Mouse (Mus musculus): Measurements from ENCODE around the gene Ccr2. TPM values are rescaled to one million over a fixed set of nuclear protein-coding genes. Genes with fewer than 3 reads are reported as not detected.
"Not testable (repeated sequence)": the region's sequence is repeated elsewhere in the genome, so short reads cannot be mapped to it uniquely, and the experiment has no call there.

The Ccr2 gene
- polyA plus RNA-seq, 1 experiment from 2014 or later = 4.2 TPM

- not testable (repeated sequence) for ATAC-seq; H3K9ac ChIP-seq (ENCODE audit: low read depth, low read length); H3K4me3 ChIP-seq (ENCODE audit: low read length); H3K9me3 ChIP-seq (ENCODE audit: control insufficient read depth, low read length); H3K4me2 ChIP-seq (ENCODE audit: low read depth, low read length); H3K4me1 ChIP-seq (ENCODE audit: control insufficient read depth, insufficient read depth, low read length); H3K27ac ChIP-seq (ENCODE audit: low read length); H3K27me3 ChIP-seq (replicated peaks; ENCODE audit: control insufficient read depth, insufficient read depth, low read length); H3K36me3 ChIP-seq (ENCODE audit: control insufficient read depth, insufficient read depth, low read length)
- WGBS = 92% methylated on average over 1 of the region's 1 CpGs
These were observed 33.2 kb downstream of the Ccr2 start for GRCm38 (mm10) chr9:124134919-124135318.

GRCm38 (mm10) chr9:124137619-124138018 lies 35.9 kb downstream of the Ccr2 start:
- H3K27me3 ChIP-seq (replicated peaks; ENCODE audit: control insufficient read depth, insufficient read depth, low read length) = no peaks in the 10 kb centered on the region
- H3K4me2 ChIP-seq (ENCODE audit: low read depth, low read length) = no peak overlapping the region
- no peaks in the 10 kb centered on the region for H3K9me3 ChIP-seq (ENCODE audit: control insufficient read depth, low read length)
- no peaks in the 10 kb centered on the region for H3K36me3 ChIP-seq (ENCODE audit: control insufficient read depth, insufficient read depth, low read length)
- no peak overlapping the region for H3K4me3 ChIP-seq (ENCODE audit: low read length)
- no peak for ATAC-seq
- no peaks in the 10 kb centered on the region for H3K4me1 ChIP-seq (ENCODE audit: control insufficient read depth, insufficient read depth, low read length)
- no peak overlapping the region for H3K27ac ChIP-seq (ENCODE audit: low read length)
- 68% methylated on average over 11 of the region's 11 CpGs for WGBS
- no peak overlapping the region for H3K9ac ChIP-seq (ENCODE audit: low read depth, low read length)

- no peaks in the 10 kb centered on the region for H3K27me3 ChIP-seq (replicated peaks; ENCODE audit: control insufficient read depth, insufficient read depth, low read length)
- H3K4me1 ChIP-seq (ENCODE audit: control insufficient read depth, insufficient read depth, low read length) = no peaks in the 10 kb centered on the region
- no peak overlapping the region for H3K4me3 ChIP-seq (ENCODE audit: low read length)
- no peak overlapping the region for H3K9ac ChIP-seq (ENCODE audit: low read depth, low read length)
- no peaks in the 10 kb centered on the region for H3K36me3 ChIP-seq (ENCODE audit: control insufficient read depth, insufficient read depth, low read length)
- peak; percentile 38; the same call in 1 of the 2 replicates for ATAC-seq
- H3K4me2 ChIP-seq (ENCODE audit: low read depth, low read length) = no peak overlapping the region
- no peaks in the 10 kb centered on the region for H3K9me3 ChIP-seq (ENCODE audit: control insufficient read depth, low read length)
- 36% methylated on average over 4 of the region's 4 CpGs for WGBS
- no peak overlapping the region for H3K27ac ChIP-seq (ENCODE audit: low read length)
These were observed 36.5 kb downstream of the Ccr2 start for GRCm38 (mm10) chr9:124138055-124138775.

GRCm38 (mm10) chr9:124143678-124144077 lies 41.9 kb downstream of the Ccr2 start:
- 85% methylated on average over 1 of the region's 1 CpGs for WGBS
- H3K4me1 ChIP-seq (ENCODE audit: control insufficient read depth, insufficient read depth, low read length) = no peaks in the 10 kb centered on the region
- H3K4me3 ChIP-seq (ENCODE audit: low read length) = no peak overlapping the region
- H3K4me2 ChIP-seq (ENCODE audit: low read depth, low read length) = no peak overlapping the region
- H3K9ac ChIP-seq (ENCODE audit: low read depth, low read length) = no peak overlapping the region
- no peak overlapping the region for H3K27ac ChIP-seq (ENCODE audit: low read length)
- H3K36me3 ChIP-seq (ENCODE audit: control insufficient read depth, insufficient read depth, low read length) = no peaks in the 10 kb centered on the region
- H3K27me3 ChIP-seq (replicated peaks; ENCODE audit: control insufficient read depth, insufficient read depth, low read length) = no peaks in the 10 kb centered on the region
- ATAC-seq = no peak
- H3K9me3 ChIP-seq (ENCODE audit: control insufficient read depth, low read length) = no peaks in the 10 kb centered on the region

- Histone ChIP-seq H3K27ac (ENCODE audit: low read length) (no peak overlapping the region), H3K9me3 (ENCODE audit: control insufficient read depth, low read length) (no peaks in the 10 kb centered on the region), H3K4me3 (ENCODE audit: low read length) (no peak overlapping the region), H3K4me1 (ENCODE audit: control insufficient read depth, insufficient read depth, low read length) (no peaks in the 10 kb centered on the region), H3K27me3 (replicated peaks; ENCODE audit: control insufficient read depth, insufficient read depth, low read length) (no peaks in the 10 kb centered on the region), H3K9ac (ENCODE audit: low read depth, low read length) (no peak overlapping the region), H3K4me2 (ENCODE audit: low read depth, low read length) (no peak overlapping the region), H3K36me3 (ENCODE audit: control insufficient read depth, insufficient read depth, low read length) (no peaks in the 10 kb centered on the region)
- ATAC-seq = no peak
These were observed 44.6 kb downstream of the Ccr2 start for GRCm38 (mm10) chr9:124146307-124146706.

Other genes with a start within 250 kb of the Ccr2 start
- 0.02 TPM in 1 of 2 replicates, not detected in the other for gene Xcr1, start 239.9 kb upstream of the Ccr2 start, polyA plus RNA-seq (2015; fragmentation: Nextera tagmentation; extraction: Ambion mirVana)
- gene Ccr1, start 133.3 kb upstream of the Ccr2 start, polyA plus RNA-seq (2015; fragmentation: Nextera tagmentation; extraction: Ambion mirVana) = 3.7 and 4.0 TPM in 2 replicates
- not detected in 2 replicates for gene Ccr1l1, start 123.5 kb upstream of the Ccr2 start, polyA plus RNA-seq (2015; fragmentation: Nextera tagmentation; extraction: Ambion mirVana)
- gene Ccr3, start 80.0 kb upstream of the Ccr2 start, polyA plus RNA-seq (2015; fragmentation: Nextera tagmentation; extraction: Ambion mirVana) = 0.13 and 0.15 TPM in 2 replicates
- gene Ccr5, start 19.6 kb downstream of the Ccr2 start, polyA plus RNA-seq (2015; fragmentation: Nextera tagmentation; extraction: Ambion mirVana) = 0.97 and 1.7 TPM in 2 replicates
- gene 2010315B03Rik, start 210.7 kb downstream of the Ccr2 start, polyA plus RNA-seq (2015; fragmentation: Nextera tagmentation; extraction: Ambion mirVana) = 14.8 and 15.7 TPM in 2 replicates

Measured in intestine, embryonic 16.5 days (tissue).